Mouse (Mus musculus): ENCODE measurements around the gene Mavs. TPM values are rescaled to one million over a fixed set of nuclear protein-coding genes. Genes with fewer than 3 reads are reported as not detected.

The Mavs gene
- polyA plus RNA-seq, 1 experiment from 2014 or later = 5.0 TPM

DNA sequence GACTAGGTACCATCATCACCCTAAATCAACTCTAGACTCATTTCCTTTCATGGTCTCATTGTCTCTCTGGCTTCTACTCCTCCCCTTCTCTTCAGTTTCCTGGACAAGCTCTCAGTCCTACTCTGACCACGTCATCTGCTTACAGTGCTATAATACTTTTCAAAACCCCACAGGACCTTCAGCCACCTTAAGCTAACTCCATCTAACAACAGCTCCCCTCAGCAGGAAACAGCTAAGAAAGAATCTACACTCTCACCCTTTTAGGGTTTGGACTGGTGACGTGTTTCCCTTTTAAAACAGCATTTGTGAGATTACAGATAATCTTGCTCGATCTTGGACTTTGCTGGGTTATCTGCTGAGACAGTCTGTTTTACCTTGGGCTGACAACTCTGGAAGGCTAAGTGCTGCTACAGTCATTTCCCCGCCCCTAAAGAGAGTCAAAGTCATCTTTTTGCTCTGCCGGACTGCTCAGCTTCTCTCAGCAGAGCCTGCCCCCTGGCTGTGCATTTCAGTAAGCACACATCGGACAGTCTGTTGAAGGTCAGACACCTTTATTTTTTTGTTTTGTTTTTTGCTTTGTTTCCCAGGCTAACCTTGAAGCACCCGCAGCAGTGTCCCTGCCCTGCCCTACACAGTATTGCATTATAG lies 19.9 kb downstream of the Mavs start:
- Histone ChIP-seq H3K4me1 (ENCODE audit: control insufficient read depth, insufficient read depth, low read length) (no peaks in the 10 kb centered on the region), H3K9me3 (ENCODE audit: control insufficient read depth, low read length) (no peaks in the 10 kb centered on the region), H3K9ac (replicated peaks; ENCODE audit: low read depth, low read length) (no peak overlapping the region), H3K27me3 (ENCODE audit: control insufficient read depth, insufficient read depth, low read length) (no peaks in the 10 kb centered on the region), H3K4me2 (ENCODE audit: low read depth, low read length) (no peak overlapping the region), H3K4me3 (ENCODE audit: low read depth, low read length) (no peak overlapping the region), H3K36me3 (ENCODE audit: control insufficient read depth, insufficient read depth, low read length) (no peaks in the 10 kb centered on the region), H3K27ac (ENCODE audit: low read depth, low read length) (no peak overlapping the region)
- ATAC-seq (ENCODE audit: low read depth) = peak; percentile 88; the same call in 1 of the 2 replicates
- WGBS = 22% methylated on average over 7 of the region's 7 CpGs

DNA sequence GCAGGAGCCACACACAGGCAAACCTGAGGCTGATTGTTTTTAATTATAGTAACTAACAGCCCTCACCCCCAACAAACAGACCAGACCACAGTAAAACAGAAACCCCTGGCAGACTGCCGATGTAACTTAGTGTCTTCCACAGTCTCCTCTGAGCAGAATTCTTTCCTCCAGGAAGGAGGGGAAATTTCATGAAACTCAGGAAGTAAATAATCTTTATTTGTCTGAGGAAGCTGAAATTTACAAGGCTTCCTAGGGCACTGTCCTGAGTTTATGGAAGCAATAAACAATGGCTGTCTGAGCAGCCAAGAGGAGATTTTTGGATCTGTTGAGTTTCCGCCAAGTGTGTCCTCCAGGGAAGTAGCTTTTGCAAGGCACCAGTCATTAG lies 20.5 kb downstream of the Mavs start:
- 53% methylated on average over 2 of the region's 2 CpGs for WGBS

DNA sequence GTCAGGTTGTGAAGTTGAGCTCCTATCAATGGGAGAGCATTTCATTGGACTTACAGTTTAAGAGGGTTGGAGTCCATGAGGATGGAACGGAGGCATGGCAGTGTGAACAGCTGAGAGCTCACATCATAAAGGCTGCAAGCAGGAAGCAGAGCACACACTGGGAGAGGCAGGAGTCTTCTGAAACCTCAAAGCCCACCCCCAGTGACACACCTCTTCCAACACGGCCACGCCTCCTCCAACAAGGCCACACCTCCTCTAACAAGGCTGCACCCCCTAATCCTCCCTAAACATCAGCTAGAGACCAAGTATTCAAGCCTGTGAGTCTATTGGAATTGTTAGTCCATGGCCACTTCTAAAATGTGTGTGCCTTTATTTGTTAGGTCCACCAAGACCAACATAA lies 21.9 kb downstream of the Mavs start:
- no peak for ATAC-seq (ENCODE audit: low read depth)
- H3K36me3 ChIP-seq (ENCODE audit: control insufficient read depth, insufficient read depth, low read length) = no peaks in the 10 kb centered on the region
- no peak overlapping the region for H3K4me2 ChIP-seq (ENCODE audit: low read depth, low read length)
- H3K27me3 ChIP-seq (ENCODE audit: control insufficient read depth, insufficient read depth, low read length) = no peaks in the 10 kb centered on the region
- no peak overlapping the region for H3K9ac ChIP-seq (replicated peaks; ENCODE audit: low read depth, low read length)
- H3K9me3 ChIP-seq (ENCODE audit: control insufficient read depth, low read length) = no peaks in the 10 kb centered on the region
- no peak overlapping the region for H3K4me3 ChIP-seq (ENCODE audit: low read depth, low read length)
- H3K27ac ChIP-seq (ENCODE audit: low read depth, low read length) = no peak overlapping the region
- 59% methylated on average over 3 of the region's 3 CpGs for WGBS
- no peaks in the 10 kb centered on the region for H3K4me1 ChIP-seq (ENCODE audit: control insufficient read depth, insufficient read depth, low read length)

More for the DNA sequence above, 20.5 kb downstream of the Mavs start:
- no peak overlapping the region for H3K4me2 ChIP-seq (ENCODE audit: low read depth, low read length)
- no peaks in the 10 kb centered on the region for H3K4me1 ChIP-seq (ENCODE audit: control insufficient read depth, insufficient read depth, low read length)
- H3K27me3 ChIP-seq (ENCODE audit: control insufficient read depth, insufficient read depth, low read length) = no peaks in the 10 kb centered on the region
- ATAC-seq (ENCODE audit: low read depth) = peak; percentile 24; the same call in 1 of the 2 replicates
- no peaks in the 10 kb centered on the region for H3K9me3 ChIP-seq (ENCODE audit: control insufficient read depth, low read length)
- no peak overlapping the region for H3K27ac ChIP-seq (ENCODE audit: low read depth, low read length)
- H3K36me3 ChIP-seq (ENCODE audit: control insufficient read depth, insufficient read depth, low read length) = no peaks in the 10 kb centered on the region
- no peak overlapping the region for H3K9ac ChIP-seq (replicated peaks; ENCODE audit: low read depth, low read length)
- H3K4me3 ChIP-seq (ENCODE audit: low read depth, low read length) = no peak overlapping the region

DNA sequence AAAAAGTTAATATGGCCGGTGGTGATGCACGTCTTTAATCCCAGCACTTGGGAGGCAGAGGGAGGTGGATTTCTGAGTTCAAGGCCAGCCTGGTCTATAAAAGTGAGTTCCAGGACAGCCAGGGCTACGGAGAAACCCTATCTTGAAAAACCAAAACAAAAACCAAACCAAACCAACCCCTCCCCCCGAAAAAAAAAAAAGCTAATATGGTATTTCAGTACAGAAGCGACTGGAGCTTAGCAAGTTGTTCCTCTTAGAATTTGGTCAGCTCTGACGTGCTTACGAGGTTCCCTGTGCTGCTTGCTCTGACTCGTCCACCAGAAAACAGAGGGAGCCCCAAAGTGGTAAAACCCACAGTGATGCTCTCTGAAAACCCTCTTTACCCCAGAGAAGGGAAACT lies 24.8 kb downstream of the Mavs start:
- no peak for ATAC-seq (ENCODE audit: low read depth)
- H3K4me1 ChIP-seq (ENCODE audit: control insufficient read depth, insufficient read depth, low read length) = peaks cover 1% of the 10 kb centered on the region
- H3K4me2 ChIP-seq (ENCODE audit: low read depth, low read length) = no peak overlapping the region
- H3K27me3 ChIP-seq (ENCODE audit: control insufficient read depth, insufficient read depth, low read length) = no peaks in the 10 kb centered on the region
- H3K27ac ChIP-seq (ENCODE audit: low read depth, low read length) = no peak overlapping the region
- H3K9me3 ChIP-seq (ENCODE audit: control insufficient read depth, low read length) = no peaks in the 10 kb centered on the region
- WGBS = 84% methylated on average over 8 of the region's 8 CpGs
- no peak overlapping the region for H3K9ac ChIP-seq (replicated peaks; ENCODE audit: low read depth, low read length)
- no peaks in the 10 kb centered on the region for H3K36me3 ChIP-seq (ENCODE audit: control insufficient read depth, insufficient read depth, low read length)
- H3K4me3 ChIP-seq (ENCODE audit: low read depth, low read length) = no peak overlapping the region

DNA sequence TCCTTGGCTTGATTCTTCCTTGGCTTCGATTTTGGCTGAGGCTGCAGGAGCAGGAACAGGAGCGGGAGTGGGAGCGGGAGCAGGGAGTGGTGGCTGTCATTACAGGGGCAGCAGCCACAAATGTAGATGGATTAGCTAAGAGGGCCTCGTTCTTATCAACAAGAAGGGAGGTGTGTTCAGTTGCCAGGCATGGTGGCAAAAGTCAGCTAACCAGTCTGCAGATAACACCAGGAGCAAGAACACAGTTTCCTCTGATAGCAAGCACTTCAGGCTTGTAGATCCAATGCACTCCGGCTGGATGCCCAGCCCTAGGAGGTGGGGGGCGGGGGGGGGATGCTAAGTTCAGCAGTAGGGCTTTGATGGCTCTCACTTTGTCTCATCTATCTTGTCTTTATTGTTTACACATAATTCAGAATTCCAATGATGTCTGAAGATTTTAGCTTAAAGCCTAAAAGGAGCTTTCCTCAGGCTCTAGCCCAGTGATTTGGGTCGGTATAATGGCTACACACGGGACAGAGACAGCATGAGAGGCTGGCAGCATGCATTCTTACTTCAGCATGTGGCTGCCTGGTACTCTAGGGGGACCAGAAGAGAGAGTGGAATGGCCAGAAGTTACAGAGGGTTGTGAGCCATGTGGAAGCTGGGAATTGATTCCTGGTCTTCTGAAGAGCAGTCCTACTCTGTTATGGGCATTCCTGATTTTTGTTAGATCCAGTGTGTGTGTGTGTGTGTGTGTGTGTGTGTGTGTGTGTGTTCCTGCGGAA lies 26.9 kb downstream of the Mavs start:
- no peaks in the 10 kb centered on the region for H3K36me3 ChIP-seq (ENCODE audit: control insufficient read depth, insufficient read depth, low read length)
- H3K4me2 ChIP-seq (ENCODE audit: low read depth, low read length) = no peak overlapping the region
- ATAC-seq (ENCODE audit: low read depth) = no peak
- H3K9ac ChIP-seq (replicated peaks; ENCODE audit: low read depth, low read length) = no peak overlapping the region
- H3K9me3 ChIP-seq (ENCODE audit: control insufficient read depth, low read length) = no peaks in the 10 kb centered on the region
- no peak overlapping the region for H3K27ac ChIP-seq (ENCODE audit: low read depth, low read length)
- peaks cover 14% of the 10 kb centered on the region for H3K4me1 ChIP-seq (ENCODE audit: control insufficient read depth, insufficient read depth, low read length)
- no peaks in the 10 kb centered on the region for H3K27me3 ChIP-seq (ENCODE audit: control insufficient read depth, insufficient read depth, low read length)
- WGBS = 70% methylated on average over 9 of the region's 9 CpGs
- no peak overlapping the region for H3K4me3 ChIP-seq (ENCODE audit: low read depth, low read length)

DNA sequence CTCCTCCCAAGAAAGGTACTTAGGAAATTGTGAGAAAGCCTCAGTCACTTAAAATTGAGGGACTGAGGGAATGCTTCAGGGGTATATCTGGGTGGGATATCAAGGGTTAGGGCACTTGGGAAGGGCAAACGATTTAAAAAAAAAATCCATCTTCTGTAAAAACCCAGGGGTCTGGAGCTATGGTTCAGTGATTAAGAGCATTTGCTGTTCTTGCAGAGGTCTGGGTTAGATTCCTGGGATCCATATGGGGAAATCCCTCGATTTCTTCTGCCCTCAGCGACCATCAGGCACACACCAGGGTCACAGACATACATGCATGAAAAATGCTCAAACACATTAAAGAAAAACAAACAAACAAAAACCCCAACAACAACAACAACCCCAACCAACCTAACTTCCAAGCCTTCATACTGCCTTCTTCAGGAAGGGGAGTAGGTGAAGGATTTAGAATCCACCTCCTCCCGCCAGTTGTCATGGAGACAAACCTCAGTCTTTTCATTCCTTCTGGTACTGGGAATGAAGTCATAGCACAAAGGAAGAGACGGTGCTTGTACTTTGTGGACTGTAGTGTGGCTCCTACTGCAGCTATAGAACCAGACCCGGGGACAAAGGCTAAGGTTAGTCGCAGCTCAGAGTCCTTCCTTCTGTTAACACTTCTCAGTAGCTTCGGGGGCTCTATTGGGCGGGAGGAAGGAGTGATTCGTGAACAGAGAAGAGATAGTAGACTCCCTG lies 27.8 kb downstream of the Mavs start:
- peak overlapping the region; percentile 47; the same call in 1 of the 2 replicates for H3K9ac ChIP-seq (replicated peaks; ENCODE audit: low read depth, low read length)
- H3K4me2 ChIP-seq (ENCODE audit: low read depth, low read length) = peak overlapping the region; percentile 48
- no peaks in the 10 kb centered on the region for H3K36me3 ChIP-seq (ENCODE audit: control insufficient read depth, insufficient read depth, low read length)
- H3K4me3 ChIP-seq (ENCODE audit: low read depth, low read length) = peak overlapping the region; percentile 84
- peak; percentile 78 for ATAC-seq (ENCODE audit: low read depth)
- H3K27ac ChIP-seq (ENCODE audit: low read depth, low read length) = peak overlapping the region; percentile 96
- 6% methylated on average over 9 of the region's 10 CpGs for WGBS
- no peaks in the 10 kb centered on the region for H3K9me3 ChIP-seq (ENCODE audit: control insufficient read depth, low read length)
- no peaks in the 10 kb centered on the region for H3K27me3 ChIP-seq (ENCODE audit: control insufficient read depth, insufficient read depth, low read length)
- peaks cover 14% of the 10 kb centered on the region for H3K4me1 ChIP-seq (ENCODE audit: control insufficient read depth, insufficient read depth, low read length)

DNA sequence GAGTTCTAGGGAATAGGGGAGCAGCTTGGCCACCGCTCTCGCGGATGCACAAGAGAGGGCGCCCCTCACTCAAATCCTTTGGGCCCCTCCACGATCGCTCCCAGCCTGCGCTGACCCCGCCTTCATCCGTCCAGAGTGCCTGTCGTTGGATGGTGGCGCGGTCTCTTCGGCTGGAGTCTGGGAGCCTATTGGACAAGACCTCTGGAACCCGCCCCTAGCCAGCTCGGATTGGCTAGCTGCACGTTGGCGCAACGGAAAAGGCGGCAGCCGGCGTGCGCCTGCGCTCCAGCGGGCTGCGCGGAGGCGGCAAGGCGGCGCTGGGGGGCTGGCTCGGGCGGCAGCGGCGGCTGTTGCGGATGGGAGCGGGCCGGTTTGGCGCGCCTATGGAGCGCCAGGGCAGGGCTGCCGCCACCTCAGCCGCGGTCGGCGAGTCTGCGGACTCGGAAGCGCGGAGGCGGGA lies 28.4 kb downstream of the Mavs start, which contains the start of gene Pank2:
Gene Pank2 (plus strand): TSS at position 283 of the 460 bp plus-strand sequence.
- peak; percentile 100 for ATAC-seq (ENCODE audit: low read depth)
- H3K27ac ChIP-seq (ENCODE audit: low read depth, low read length) = peak within 1 kb of the TSS; percentile 96
- no peaks in the 10 kb centered on the region for H3K27me3 ChIP-seq (ENCODE audit: control insufficient read depth, insufficient read depth, low read length)
- H3K36me3 ChIP-seq (ENCODE audit: control insufficient read depth, insufficient read depth, low read length) = no peaks in the 10 kb centered on the region
- no peaks in the 10 kb centered on the region for H3K9me3 ChIP-seq (ENCODE audit: control insufficient read depth, low read length)
- peak within 1 kb of the TSS; percentile 91 for H3K4me2 ChIP-seq (ENCODE audit: low read depth, low read length)
- H3K9ac ChIP-seq (replicated peaks; ENCODE audit: low read depth, low read length) = peak within 1 kb of the TSS; percentile 93
- peaks cover 14% of the 10 kb centered on the region for H3K4me1 ChIP-seq (ENCODE audit: control insufficient read depth, insufficient read depth, low read length)
- peak within 1 kb of the TSS; percentile 84 for H3K4me3 ChIP-seq (ENCODE audit: low read depth, low read length)
- WGBS = under 1% methylated on average over 44 of the region's 49 CpGs

DNA sequence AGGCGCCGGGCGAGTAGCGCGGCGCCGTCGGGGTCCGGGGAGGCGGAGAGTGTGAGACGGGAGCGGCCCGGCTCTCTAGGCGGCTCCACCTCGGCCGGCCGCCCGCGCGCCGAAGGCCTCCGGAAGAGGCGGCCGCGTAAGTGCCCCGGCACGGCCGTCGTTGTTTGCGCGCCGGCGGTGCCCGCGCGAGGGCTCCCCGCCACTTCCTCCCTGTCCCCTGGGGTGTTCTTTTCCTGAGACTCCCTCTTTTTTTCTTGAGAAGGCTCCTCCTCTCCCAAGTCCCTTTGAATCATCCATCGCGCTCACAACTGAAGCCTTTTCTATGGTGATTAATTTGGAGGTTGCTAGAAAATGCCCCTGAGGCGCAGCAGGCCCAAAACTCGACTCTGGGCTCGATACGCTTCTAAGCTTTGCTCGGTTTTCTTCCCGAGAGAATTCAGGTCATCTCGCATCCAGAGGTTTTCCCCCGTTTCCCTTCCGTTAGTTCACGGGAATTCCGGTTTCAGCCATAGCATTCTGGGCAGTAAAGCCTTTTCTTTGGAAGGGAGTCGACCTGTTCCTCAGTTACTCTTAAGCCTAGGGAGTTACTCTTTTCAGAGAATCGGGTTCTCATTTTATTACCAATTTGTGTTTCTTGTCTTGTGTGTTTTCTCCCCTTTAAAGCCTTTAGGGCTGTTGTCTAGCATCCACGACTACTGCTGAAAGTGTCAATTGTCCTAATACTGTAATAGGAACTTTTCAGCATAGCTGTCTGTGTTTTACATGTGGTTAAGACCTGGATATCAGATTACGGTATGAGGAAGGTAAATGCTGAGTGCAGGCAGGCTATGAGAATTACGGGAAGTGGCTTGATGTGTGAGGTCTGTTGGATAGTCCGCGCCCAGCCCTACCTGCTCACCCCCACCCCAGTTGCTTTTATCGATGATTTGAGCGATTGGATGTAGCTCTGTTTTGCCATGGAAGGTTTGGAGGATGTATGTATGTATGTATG lies 29.1 kb downstream of the Mavs start:
- peak; percentile 73 for ATAC-seq (ENCODE audit: low read depth)
- peak overlapping the region; percentile 93 for H3K9ac ChIP-seq (replicated peaks; ENCODE audit: low read depth, low read length)
- H3K9me3 ChIP-seq (ENCODE audit: control insufficient read depth, low read length) = no peaks in the 10 kb centered on the region
- H3K4me1 ChIP-seq (ENCODE audit: control insufficient read depth, insufficient read depth, low read length) = peaks cover 14% of the 10 kb centered on the region
- no peaks in the 10 kb centered on the region for H3K27me3 ChIP-seq (ENCODE audit: control insufficient read depth, insufficient read depth, low read length)
- H3K27ac ChIP-seq (ENCODE audit: low read depth, low read length) = peak overlapping the region; percentile 96
- peak overlapping the region; percentile 91 for H3K4me2 ChIP-seq (ENCODE audit: low read depth, low read length)
- H3K36me3 ChIP-seq (ENCODE audit: control insufficient read depth, insufficient read depth, low read length) = no peaks in the 10 kb centered on the region
- WGBS = under 1% methylated on average over 44 of the region's 59 CpGs
- H3K4me3 ChIP-seq (ENCODE audit: low read depth, low read length) = peak overlapping the region; percentile 84

Measured in neural tube, embryonic 14.5 days (tissue).